Mouse (Mus musculus) liver, adult 2 months (tissue): ENCODE results near the gene Abcb6. TPM values are rescaled to one million over a fixed set of nuclear protein-coding genes. Genes with fewer than 3 reads are reported as not detected.

Experiments
- DNase-seq: peaks from one replicate; pipeline ENCODE4 v3.0.0-alpha.2; 2011; ENCODE audit warnings: low read depth, low spot score; ENCODE audit errors: extremely low read depth
- H3K27ac ChIP-seq: fragments of 200-500 bp; replicated peaks from 2 replicates; pipeline ENCODE4 v1.5.1; 2012; ENCODE audit warnings: low read depth, mild to moderate bottlenecking, control low read depth, inconsistent platforms, low read length; ENCODE audit not compliant: insufficient read depth
- H3K27me3 ChIP-seq: fragments of 200-500 bp; 2 replicates; pipeline ENCODE4 v1.6.1; 2012; ENCODE audit warnings: mild to moderate bottlenecking, moderate library complexity, low read length, inconsistent platforms; ENCODE audit not compliant: control insufficient read depth, insufficient read depth
- H3K36me3 ChIP-seq: fragments of 200-500 bp; 2 replicates; pipeline ENCODE4 v1.6.1; 2012; ENCODE audit warnings: low read length, inconsistent platforms; ENCODE audit not compliant: control insufficient read depth, insufficient read depth
- H3K4me1 ChIP-seq: fragments of 200-500 bp; 2 replicates; pipeline ENCODE4 v1.6.1; 2011; ENCODE audit warnings: low read length; ENCODE audit not compliant: control insufficient read depth, insufficient read depth
- H3K4me3 ChIP-seq: fragments of 200-500 bp; 2 replicates; pipeline ENCODE4 v1.5.1; 2011; ENCODE audit warnings: low read depth, mild to moderate bottlenecking, control low read depth, low read length, moderate library complexity; ENCODE audit not compliant: insufficient read depth
- H3K79me2 ChIP-seq: fragments of 200-500 bp; 2 replicates; pipeline ENCODE4 v1.6.1; 2012; ENCODE audit warnings: inconsistent platforms, mild to moderate bottlenecking, low read length, moderate library complexity; ENCODE audit not compliant: control insufficient read depth, insufficient read depth
- H3K9ac ChIP-seq: fragments of 200-500 bp; 2 replicates; pipeline ENCODE4 v1.6.1; 2012; ENCODE audit warnings: low read depth, mild to moderate bottlenecking, control low read depth, inconsistent platforms, low read length
- CTCF ChIP-seq: fragments of 200-500 bp; IDR thresholded peaks from 2 replicates; pipeline ENCODE4 v1.5.1; 2011; ENCODE audit warnings: low read depth, low read length, control low read depth
- POLR2A ChIP-seq: fragments of 200-500 bp; IDR thresholded peaks from 2 replicates; pipeline ENCODE4 v1.6.1; 2011; ENCODE audit warnings: low read length, control low read depth; ENCODE audit not compliant: insufficient read depth; ENCODE audit errors: extremely low read depth
- WGBS: fragments of 180-500 bp; shearing (Covaris S2); methylation state at CpG from one replicate; pipeline ENCODE4 v1.1.7; 2018; 5-methylcytosine and 5-hydroxymethylcytosine counted together
- polyA plus RNA-seq: library from polyadenylated mRNA; depleted of rRNA; stranded (reverse); fragments of >200 nt; gene quantifications from 2 replicates; pipeline ENCODE4 v1.2.3, GENCODE M21; 2012
- total RNA-seq: library from RNA; depleted of rRNA; stranded (reverse); fragments of >200 nt; gene quantifications from 2 replicates; pipeline ENCODE4 v1.2.3, GENCODE M21; 2014

The Abcb6 gene
- total and polyA plus RNA-seq, 2 experiments, result 56.1 to 88.7 TPM

DNA sequence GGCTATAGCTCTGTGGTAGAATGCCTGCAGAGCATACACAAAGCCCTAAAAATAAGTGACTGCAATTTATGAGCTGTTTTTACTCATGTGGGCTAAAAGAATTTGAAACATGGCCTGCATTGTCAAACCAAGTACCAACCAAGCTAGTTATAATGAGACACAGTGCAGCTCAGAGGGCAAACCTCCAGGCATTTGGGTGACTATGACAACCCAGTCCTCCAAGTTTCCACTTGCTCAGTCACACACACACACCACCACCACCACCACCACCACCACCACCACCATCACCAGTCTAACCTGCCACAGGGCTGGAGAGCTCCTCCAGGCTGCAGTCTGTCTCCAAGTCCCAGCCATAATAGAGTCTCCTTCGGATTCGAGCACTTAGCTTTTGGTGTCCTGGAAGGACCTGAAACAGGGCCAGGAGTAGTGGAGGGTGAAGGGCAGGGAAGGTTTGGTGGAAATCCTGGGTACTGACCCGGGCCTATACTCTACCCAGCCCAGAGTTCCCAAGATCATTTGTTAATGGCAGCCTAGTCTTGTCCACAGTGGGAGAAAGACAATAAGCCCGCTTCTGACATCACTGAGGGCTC is 39.5 kb downstream of the Abcb6 start:
- peaks cover 15% of the 10 kb centered on the region; the same call in 1 of the 2 replicates for H3K79me2 ChIP-seq
- no peak for TF ChIP-seq POLR2A
- no peak for TF ChIP-seq CTCF
- peaks cover 37% of the 10 kb centered on the region for H3K36me3 ChIP-seq
- H3K27me3 ChIP-seq, result no peaks in the 10 kb centered on the region
- H3K9ac ChIP-seq, result peak overlapping the region; percentile 95
- no peak for DNase-seq
- H3K4me3 ChIP-seq, result peak overlapping the region; percentile 92
- peak overlapping the region; percentile 100 for H3K27ac ChIP-seq
- WGBS, result 11% methylated on average over 4 of the region's 4 CpGs
- H3K4me1 ChIP-seq, result peaks cover 20% of the 10 kb centered on the region

DNA sequence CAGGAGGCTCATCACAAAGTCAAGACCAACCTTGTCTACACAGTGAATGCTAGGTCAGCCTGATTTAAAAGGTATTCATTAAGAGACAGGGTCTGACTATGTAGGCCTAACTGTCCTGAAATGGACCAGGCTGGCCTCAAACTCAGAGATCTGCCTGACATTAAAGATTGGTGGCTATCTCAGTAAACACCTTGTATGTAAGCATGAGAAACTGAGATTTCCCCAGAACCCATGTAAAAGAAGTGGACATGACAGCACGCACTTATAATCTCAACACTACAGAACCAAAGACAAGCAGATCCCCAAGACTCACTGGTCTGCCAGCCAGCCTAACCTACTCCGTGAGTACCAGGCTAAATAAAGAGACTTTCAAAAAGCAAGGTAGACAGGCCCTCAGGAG is 41.7 kb downstream of the Abcb6 start:
- Histone ChIP-seq H3K36me3 (peaks cover 26% of the 10 kb centered on the region), H3K27ac (no peak overlapping the region), H3K79me2 (peaks cover 3% of the 10 kb centered on the region; the same call in 1 of the 2 replicates), H3K4me3 (no peak overlapping the region), H3K27me3 (no peaks in the 10 kb centered on the region), H3K4me1 (peaks cover 6% of the 10 kb centered on the region), H3K9ac (no peak overlapping the region)
- 95% methylated on average over 2 of the region's 2 CpGs for WGBS
- TF ChIP-seq POLR2A (no peak), CTCF (no peak)
- DNase-seq, result no peak

DNA sequence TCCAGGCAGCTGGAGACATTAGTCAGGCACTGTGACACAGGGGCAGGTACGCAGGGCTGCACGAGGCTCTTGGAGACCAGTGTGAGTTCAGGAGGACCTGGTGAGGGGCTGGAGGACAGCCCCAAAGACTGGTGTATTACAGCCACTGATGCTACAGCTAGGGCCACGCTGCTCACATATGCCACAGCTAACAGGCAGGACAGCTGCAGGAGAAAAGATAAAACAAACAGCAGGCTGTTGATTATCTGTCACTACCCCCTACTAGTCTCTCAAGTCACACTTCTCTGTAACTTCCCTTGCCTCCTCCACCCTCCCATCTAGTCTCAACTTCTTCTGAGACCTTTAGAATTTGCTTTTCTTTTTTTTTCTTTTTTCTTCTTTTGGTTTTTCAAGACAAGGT is 43.5 kb downstream of the Abcb6 start:
- no peak for TF ChIP-seq POLR2A
- TF ChIP-seq CTCF, result no peak
- H3K4me1 ChIP-seq, result peaks cover 3% of the 10 kb centered on the region; the same call in 1 of the 2 replicates
- H3K9ac ChIP-seq, result no peak overlapping the region
- no peak overlapping the region for H3K27ac ChIP-seq
- WGBS, result 86% methylated on average over 3 of the region's 3 CpGs
- no peak for DNase-seq
- H3K36me3 ChIP-seq, result peaks cover 26% of the 10 kb centered on the region
- no peaks in the 10 kb centered on the region for H3K27me3 ChIP-seq
- H3K4me3 ChIP-seq, result no peak overlapping the region
- H3K79me2 ChIP-seq, result no peaks in the 10 kb centered on the region

DNA sequence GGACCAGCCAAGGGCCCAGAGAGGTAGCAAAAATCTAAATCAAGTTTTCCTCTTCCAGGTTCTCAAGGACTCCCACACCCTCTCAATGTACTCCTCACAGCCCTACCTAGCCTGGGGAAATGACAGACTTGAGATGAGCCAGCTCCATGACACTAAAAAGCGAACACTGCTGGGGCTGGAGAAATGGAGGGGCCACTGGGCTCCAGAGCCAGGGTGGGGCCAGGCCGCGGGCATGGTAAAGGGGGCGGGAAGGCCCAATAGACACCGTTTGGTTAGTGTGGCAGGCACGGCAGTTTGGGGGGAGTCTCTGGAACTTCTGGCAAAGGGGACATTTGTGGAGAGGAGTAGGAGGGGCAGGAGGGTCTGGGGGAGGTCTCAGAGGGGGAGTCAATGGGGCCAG is 43.9 kb downstream of the Abcb6 start:
- WGBS, result 90% methylated on average over 6 of the region's 6 CpGs
- Histone ChIP-seq H3K27ac (no peak overlapping the region), H3K79me2 (no peaks in the 10 kb centered on the region), H3K9ac (no peak overlapping the region), H3K36me3 (peaks cover 26% of the 10 kb centered on the region), H3K27me3 (no peaks in the 10 kb centered on the region), H3K4me3 (no peak overlapping the region), H3K4me1 (peaks cover 3% of the 10 kb centered on the region; the same call in 1 of the 2 replicates)
- TF ChIP-seq CTCF (no peak), POLR2A (no peak)
- no peak for DNase-seq

GRCm38 (mm10) chr1:75133421-75134207 is 46.6 kb downstream of the Abcb6 start, which contains the start of gene Slc23a3:
Gene Slc23a3 (minus strand): TSS chr1:75133890.
- 44% methylated on average over 12 of the region's 12 CpGs for WGBS
- peak; percentile 28 for DNase-seq
- no peak within 1 kb of the TSS for H3K27ac ChIP-seq

More at GRCm38 (mm10) chr1:75133421-75134207, 46.6 kb downstream of the Abcb6 start, which contains the start of gene Slc23a3:
- H3K27me3 ChIP-seq, result no peaks in the 10 kb centered on the region
- peaks cover 16% of the 10 kb centered on the region for H3K36me3 ChIP-seq
- TF ChIP-seq POLR2A (no peak), CTCF (no peak)
- no peak within 1 kb of the TSS for H3K4me3 ChIP-seq
- no peaks in the 10 kb centered on the region for H3K79me2 ChIP-seq
- no peak within 1 kb of the TSS for H3K9ac ChIP-seq
- H3K4me1 ChIP-seq, result no peaks in the 10 kb centered on the region; the same call in 1 of the 2 replicates
